Mouse (Mus musculus) megakaryocyte, embryonic 14.5 days (primary cell): ENCODE measurements at regions not wholly inside any gene's neighbourhood (a gene's known extent, or its start where the extent isn't known, plus 50 kb on each side); places are given as distances from the start of the nearest gene placed in this dataset.

ENCODE experiments used
- FLI1 ChIP-seq: IDR thresholded peaks from 2 replicates; pipeline ENCODE4 v1.6.1; 2012; ENCODE audit warnings: low read length, inconsistent platforms, mixed read lengths
- GATA1 ChIP-seq: IDR thresholded peaks from 3 replicates; pipeline ENCODE4 v1.6.1; 2012; ENCODE audit warnings: mixed read lengths, low read length, inconsistent platforms, borderline replicate concordance

GRCm38 (mm10) chr6:50042127-50042526 lies 67.9 kb upstream of the Mpp6 start:
- no peak for TF ChIP-seq FLI1
- TF ChIP-seq GATA1 = no peak
